Mouse (Mus musculus) midbrain, postnatal 0 days (tissue): ENCODE measurements at regions not wholly inside any gene's neighbourhood (a gene's known extent, or its start where the extent isn't known, plus 50 kb on each side); places are given as distances from the start of the nearest gene placed in this dataset.

ENCODE experiments used
- ATAC-seq: fragments of 200-750 bp; cut with Nextera tagmentation; 2 replicates; pipeline ENCODE4 v1.8.0; 2017; ENCODE audit warnings: moderate number of reproducible peaks, mild to moderate bottlenecking, moderate TSS enrichment, moderate library complexity; ENCODE audit not compliant: low FRiP score
- DNase-seq: peaks from one replicate; pipeline ENCODE4 v3.0.0-alpha.2; 2015; ENCODE audit warnings: low spot score
- H3K27ac ChIP-seq: fragments of 300-500 bp; sonication (generic); 2 replicates; pipeline ENCODE4 v1.5.1; 2014; ENCODE audit warnings: low read depth, mild to moderate bottlenecking, low read length, mixed read lengths
- H3K27me3 ChIP-seq: fragments of 300-500 bp; sonication (generic); 2 replicates; pipeline ENCODE4 v1.6.1; 2014; ENCODE audit warnings: low read length, control low read depth, mixed read lengths; ENCODE audit not compliant: insufficient read depth
- H3K36me3 ChIP-seq: fragments of 300-500 bp; sonication (generic); 2 replicates; pipeline ENCODE4 v1.6.1; 2014; ENCODE audit warnings: low read length, control low read depth, mixed read lengths; ENCODE audit not compliant: insufficient read depth
- H3K4me1 ChIP-seq: fragments of 300-500 bp; sonication (generic); 2 replicates; pipeline ENCODE4 v1.6.1; 2014; ENCODE audit warnings: mild to moderate bottlenecking, control low read depth, antibody characterized with exemption, low read length, mixed read lengths; ENCODE audit not compliant: insufficient read depth
- H3K4me2 ChIP-seq: fragments of 300-500 bp; sonication (generic); 2 replicates; pipeline ENCODE4 v1.6.1; 2014; ENCODE audit warnings: low read depth, mild to moderate bottlenecking, low read length, mixed read lengths; ENCODE audit not compliant: poor library complexity, severe bottlenecking
- H3K4me3 ChIP-seq: fragments of 300-500 bp; sonication (generic); 2 replicates; pipeline ENCODE4 v1.5.1; 2014; ENCODE audit warnings: low read depth, mild to moderate bottlenecking, low read length, moderate library complexity
- H3K9ac ChIP-seq: fragments of 300-500 bp; sonication (generic); replicated peaks from 2 replicates; pipeline ENCODE4 v1.6.1; 2014; ENCODE audit warnings: mild to moderate bottlenecking, low read length, moderate library complexity, mixed read lengths; ENCODE audit not compliant: poor library complexity, severe bottlenecking
- H3K9me3 ChIP-seq: fragments of 300-500 bp; sonication (generic); 2 replicates; pipeline ENCODE4 v1.6.1; 2016; ENCODE audit warnings: low read length, control low read depth
- CTCF ChIP-seq: IDR thresholded peaks from 2 replicates; pipeline ENCODE4 v1.5.1; 2016; ENCODE audit warnings: antibody characterized with exemption, mild to moderate bottlenecking
- WGBS: fragments of 180-500 bp; shearing (Covaris S2); extraction: QIAGEN DNeasy Blood & Tissue Kit; methylation state at CpG from one replicate; pipeline ENCODE4 v1.1.7; 2014; 5-methylcytosine and 5-hydroxymethylcytosine counted together

- Histone ChIP-seq H3K27me3 (no peaks in the 10 kb centered on the region), H3K9ac (no peak overlapping the region), H3K4me3 (no peak overlapping the region), H3K36me3 (no peaks in the 10 kb centered on the region), H3K9me3 (no peaks in the 10 kb centered on the region), H3K4me2 (no peak overlapping the region), H3K4me1 (no peaks in the 10 kb centered on the region), H3K27ac (no peak overlapping the region)
- no peak for ATAC-seq
- no peak for TF ChIP-seq CTCF
- peak; percentile 8 for DNase-seq
Measured at GRCm38 (mm10) chr4:68416046-68416445, 538.2 kb downstream of the Brinp1 start.

GRCm38 (mm10) chr4:68410785-68411184 is 543.4 kb downstream of the Brinp1 start:
- Histone ChIP-seq H3K27me3 (no peaks in the 10 kb centered on the region), H3K4me3 (no peak overlapping the region), H3K4me2 (no peak overlapping the region), H3K27ac (no peak overlapping the region), H3K36me3 (no peaks in the 10 kb centered on the region), H3K9ac (no peak overlapping the region), H3K9me3 (no peaks in the 10 kb centered on the region), H3K4me1 (no peaks in the 10 kb centered on the region)
- ATAC-seq (no peak), DNase-seq (no peak)
- TF ChIP-seq CTCF: no peak
- WGBS: 82% methylated on average over 2 of the region's 2 CpGs

- H3K9me3 ChIP-seq: no peaks in the 10 kb centered on the region
- no peak overlapping the region for H3K9ac ChIP-seq
- no peak for ATAC-seq
- peak; percentile 27 for DNase-seq
- no peak overlapping the region for H3K27ac ChIP-seq
- TF ChIP-seq CTCF: no peak
- H3K36me3 ChIP-seq: no peaks in the 10 kb centered on the region
- H3K27me3 ChIP-seq: no peaks in the 10 kb centered on the region
- no peak overlapping the region for H3K4me3 ChIP-seq
- WGBS: 62% methylated on average over 3 of the region's 3 CpGs
- H3K4me2 ChIP-seq: no peak overlapping the region
- H3K4me1 ChIP-seq: no peaks in the 10 kb centered on the region
Measured at GRCm38 (mm10) chr4:68404364-68404763, 549.8 kb downstream of the Brinp1 start.

- WGBS: 92% methylated on average over 7 of the region's 7 CpGs
- no peak for TF ChIP-seq CTCF
- no peak for DNase-seq
- H3K4me2 ChIP-seq: no peak overlapping the region
- no peak overlapping the region for H3K9ac ChIP-seq
- no peak overlapping the region for H3K4me3 ChIP-seq
- H3K4me1 ChIP-seq: no peaks in the 10 kb centered on the region
- ATAC-seq: no peak
- H3K36me3 ChIP-seq: no peaks in the 10 kb centered on the region
- H3K9me3 ChIP-seq: no peaks in the 10 kb centered on the region
- no peak overlapping the region for H3K27ac ChIP-seq
- H3K27me3 ChIP-seq: no peaks in the 10 kb centered on the region
Measured at GRCm38 (mm10) chr4:68387097-68387496, 567.1 kb downstream of the Brinp1 start.

- no peak overlapping the region for H3K4me3 ChIP-seq
- 68% methylated on average over 1 of the region's 1 CpGs for WGBS
- H3K4me2 ChIP-seq: no peak overlapping the region
- no peak for ATAC-seq
- H3K36me3 ChIP-seq: no peaks in the 10 kb centered on the region
- H3K27me3 ChIP-seq: no peaks in the 10 kb centered on the region
- no peak for TF ChIP-seq CTCF
- no peaks in the 10 kb centered on the region for H3K4me1 ChIP-seq
- no peak overlapping the region for H3K27ac ChIP-seq
- no peak overlapping the region for H3K9ac ChIP-seq
- no peak for DNase-seq
- H3K9me3 ChIP-seq: no peaks in the 10 kb centered on the region
Measured at GRCm38 (mm10) chr4:68382007-68382406, 572.2 kb downstream of the Brinp1 start.

- Histone ChIP-seq H3K9ac (no peak overlapping the region), H3K27ac (no peak overlapping the region), H3K4me1 (no peaks in the 10 kb centered on the region), H3K4me3 (no peak overlapping the region), H3K4me2 (no peak overlapping the region), H3K9me3 (no peaks in the 10 kb centered on the region), H3K36me3 (no peaks in the 10 kb centered on the region), H3K27me3 (no peaks in the 10 kb centered on the region)
- TF ChIP-seq CTCF: no peak
- ATAC-seq (no peak), DNase-seq (no peak)
- 72% methylated on average over 2 of the region's 2 CpGs for WGBS
Measured at GRCm38 (mm10) chr4:68367983-68368382, 586.2 kb downstream of the Brinp1 start.

- WGBS: 77% methylated on average over 3 of the region's 3 CpGs
- H3K27me3 ChIP-seq: no peaks in the 10 kb centered on the region
- H3K36me3 ChIP-seq: no peaks in the 10 kb centered on the region
- H3K9ac ChIP-seq: no peak overlapping the region
- H3K27ac ChIP-seq: no peak overlapping the region
- ATAC-seq: no peak
- TF ChIP-seq CTCF: no peak
- no peak overlapping the region for H3K4me3 ChIP-seq
- no peak for DNase-seq
- no peaks in the 10 kb centered on the region for H3K4me1 ChIP-seq
- H3K4me2 ChIP-seq: no peak overlapping the region
- H3K9me3 ChIP-seq: no peaks in the 10 kb centered on the region
Measured at GRCm38 (mm10) chr4:68319575-68319974, 634.6 kb downstream of the Brinp1 start.
